Comparison of ENCODE assay signal across 22 mouse cellular contexts in the genomic region with DNA sequence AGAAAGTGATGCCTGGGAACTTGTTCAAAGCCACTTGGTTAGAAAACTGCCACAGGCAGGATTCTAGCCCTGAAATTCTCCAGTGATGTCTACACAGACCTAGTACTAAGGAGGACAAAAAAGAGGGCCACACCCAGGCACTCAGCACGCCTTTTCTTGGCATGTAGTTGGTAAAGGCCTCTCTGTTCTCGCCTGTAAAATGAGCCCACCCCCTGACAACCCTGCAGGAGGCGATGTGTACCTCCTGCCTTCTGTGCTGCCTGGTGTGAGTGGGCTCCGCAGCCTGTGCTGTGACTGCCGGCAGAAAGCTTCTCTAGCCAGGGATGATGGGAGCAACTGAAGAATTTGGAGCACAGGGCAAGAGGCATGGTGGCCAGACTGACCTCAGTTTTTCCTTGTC. TPM values are rescaled to one million over a fixed set of nuclear protein-coding genes. Genes with fewer than 3 reads are reported as not detected.
DNase-seq lines count a peak whose midpoint lies in the region; ATAC-seq and TF ChIP-seq lines count a peak whose summit lies in the region.
"Had no signal": no experiment of that assay in that cellular context is flagged by ENCODE, and none has a peak within 500 bp of the region (broad histone marks: within the 10 kb centered on the region; RNA-seq: fewer than 3 reads in every experiment).

No protein-coding gene starts in this region.

- ATAC-seq in heart, embryonic 11.5 days (replicated peaks; ENCODE audit: insufficient number of reproducible peaks, low FRiP score, low TSS enrichment) = no peak
- no peak for ATAC-seq in liver, embryonic 15.5 days (ENCODE audit: insufficient read depth)
- ATAC-seq in liver, embryonic 11.5 days (replicated peaks; ENCODE audit: low FRiP score) = no peak
- ATAC-seq in inflammation-experienced regulatory T-cells, adult 6 months = no peak
- ATAC-seq: intestine, postnatal 0 days; midbrain, embryonic 15.5 days had no signal

- H3K27ac ChIP-seq in heart, embryonic 11.5 days (ENCODE audit: low read depth, low read length) = no peak overlapping the region
- H3K27ac ChIP-seq in heart, adult 2 months = no peak overlapping the region
- no peak overlapping the region for H3K27ac ChIP-seq in liver, embryonic 15.5 days (replicated peaks)
- no peak overlapping the region for H3K27ac ChIP-seq in liver, embryonic 11.5 days (ENCODE audit: low read depth, low read length)
- H3K27ac ChIP-seq: embryonic facial prominence, embryonic 12.5 days; forebrain, embryonic 12.5 days; hindbrain, embryonic 12.5 days; lung, embryonic 15.5 days; midbrain, embryonic 15.5 days had no signal

- no peak overlapping the region for H3K4me3 ChIP-seq in heart, embryonic 11.5 days (ENCODE audit: low read depth, low read length)
- H3K4me3 ChIP-seq in heart, adult 2 months = no peak overlapping the region
- peak overlapping the region; percentile 52 for H3K4me3 ChIP-seq in liver, embryonic 15.5 days (replicated peaks)
- H3K4me3 ChIP-seq in liver, embryonic 11.5 days (ENCODE audit: low read depth, low read length) = no peak overlapping the region
- H3K4me3 ChIP-seq: embryonic facial prominence, embryonic 12.5 days; forebrain, embryonic 12.5 days; hindbrain, embryonic 12.5 days; lung, embryonic 15.5 days; midbrain, embryonic 15.5 days had no signal

- no peak for TF ChIP-seq POLR2A in heart, adult 2 months (IDR thresholded peaks at IDR 0.05; ENCODE audit: insufficient read depth, low read depth, low read length)

- no peaks in the 10 kb centered on the region for H3K36me3 ChIP-seq in heart, embryonic 11.5 days (ENCODE audit: control insufficient read depth, insufficient read depth, low read length)
- no peaks in the 10 kb centered on the region for H3K36me3 ChIP-seq in heart, adult 2 months (ENCODE audit: control insufficient read depth, insufficient read depth, low read length)
- no peaks in the 10 kb centered on the region for H3K36me3 ChIP-seq in liver, embryonic 15.5 days (replicated peaks)
- H3K36me3 ChIP-seq in liver, embryonic 11.5 days (ENCODE audit: control insufficient read depth, insufficient read depth, low read length) = no peaks in the 10 kb centered on the region
- H3K36me3 ChIP-seq: embryonic facial prominence, embryonic 12.5 days; forebrain, embryonic 12.5 days; hindbrain, embryonic 12.5 days; lung, embryonic 15.5 days; midbrain, embryonic 15.5 days had no signal

- H3K4me2 ChIP-seq in heart, embryonic 11.5 days = no peak overlapping the region
- H3K4me2 ChIP-seq in liver, embryonic 15.5 days = peak overlapping the region; percentile 55
- no peak overlapping the region for H3K4me2 ChIP-seq in liver, embryonic 11.5 days
- H3K4me2 ChIP-seq: embryonic facial prominence, embryonic 12.5 days; forebrain, embryonic 12.5 days; hindbrain, embryonic 12.5 days; lung, embryonic 15.5 days; midbrain, embryonic 15.5 days had no signal

- no peaks in the 10 kb centered on the region for H3K79me2 ChIP-seq in heart, adult 2 months (replicated peaks; ENCODE audit: control insufficient read depth, insufficient read depth, low read length)

- WGBS in heart, embryonic 11.5 days (ENCODE audit: insufficient replicate concordance) = 61% methylated on average over 5 of the region's 5 CpGs
- 57% methylated on average over 5 of the region's 5 CpGs for WGBS in heart, adult 2 months
- 64% methylated on average over 5 of the region's 5 CpGs for WGBS in liver, embryonic 15.5 days (ENCODE audit: insufficient replicate concordance)
- WGBS in liver, embryonic 11.5 days = 68% methylated on average over 5 of the region's 5 CpGs

- H3K4me1 ChIP-seq in heart, embryonic 11.5 days (ENCODE audit: control insufficient read depth, insufficient read depth, low read length) = peaks cover 9% of the 10 kb centered on the region
- H3K4me1 ChIP-seq in heart, adult 2 months (ENCODE audit: control insufficient read depth, insufficient read depth, low read length) = peaks cover 7% of the 10 kb centered on the region
- peaks cover 14% of the 10 kb centered on the region for H3K4me1 ChIP-seq in liver, embryonic 15.5 days (replicated peaks)
- peaks cover 9% of the 10 kb centered on the region for H3K4me1 ChIP-seq in liver, embryonic 11.5 days (replicated peaks; ENCODE audit: control insufficient read depth, insufficient read depth, low read length)
- H3K4me1 ChIP-seq: midbrain, embryonic 15.5 days had no signal

- no peak for TF ChIP-seq CTCF in heart, adult 2 months (IDR thresholded peaks at IDR 0.05)

- intact Hi-C loops in heart, adult 2 months (cut with DNase I) = no loop called here

- peak overlapping the region; percentile 46; the same call in 1 of the 2 replicates for H3K9ac ChIP-seq in heart, embryonic 11.5 days (ENCODE audit: low read depth, low read length)
- H3K9ac ChIP-seq in heart, adult 2 months (ENCODE audit: low read depth, low read length) = no peak overlapping the region
- H3K9ac ChIP-seq in liver, embryonic 15.5 days = peak overlapping the region; percentile 21; the same call in 1 of the 2 replicates
- H3K9ac ChIP-seq in liver, embryonic 11.5 days (ENCODE audit: low read depth, low read length) = no peak overlapping the region
- H3K9ac ChIP-seq: embryonic facial prominence, embryonic 12.5 days; forebrain, embryonic 12.5 days; hindbrain, embryonic 12.5 days; lung, embryonic 15.5 days; midbrain, embryonic 15.5 days had no signal

- H3K9me3 ChIP-seq in heart, embryonic 11.5 days (replicated peaks; ENCODE audit: control insufficient read depth, low read length) = no peaks in the 10 kb centered on the region
- no peaks in the 10 kb centered on the region for H3K9me3 ChIP-seq in liver, embryonic 15.5 days (replicated peaks)
- no peaks in the 10 kb centered on the region for H3K9me3 ChIP-seq in liver, embryonic 11.5 days (ENCODE audit: control insufficient read depth, low read length)
- H3K9me3 ChIP-seq: embryonic facial prominence, embryonic 12.5 days; hindbrain, embryonic 12.5 days; lung, embryonic 15.5 days; midbrain, embryonic 15.5 days had no signal

- DNase-seq in heart, adult 2 months = no peak
- no peak for DNase-seq in liver, embryonic 11.5 days (ENCODE audit: low spot score)
- DNase-seq in ZHBTc4 (ENCODE audit: low read depth, low spot score) = peak; percentile 82
- DNase-seq in layer of hippocampus, postnatal 36 days = peak; percentile 52 to 60
- DNase-seq in cerebellum, adult 8-10 months = no peak
- DNase-seq: cerebellum, postnatal 10 days; gastrocnemius, postnatal 25 days; retina, postnatal 1 day; thymus, postnatal 14 days had no signal

- TF ChIP-seq EP300 in heart, adult 2 months (IDR thresholded peaks at IDR 0.05; ENCODE audit: insufficient read depth, low read depth, low read length) = no peak

- no peaks in the 10 kb centered on the region for H3K27me3 ChIP-seq in heart, embryonic 11.5 days (ENCODE audit: control insufficient read depth, insufficient read depth, low read length)
- no peaks in the 10 kb centered on the region for H3K27me3 ChIP-seq in heart, adult 2 months (ENCODE audit: control insufficient read depth, insufficient read depth, low read length)
- H3K27me3 ChIP-seq in liver, embryonic 15.5 days = no peaks in the 10 kb centered on the region
- H3K27me3 ChIP-seq in liver, embryonic 11.5 days (replicated peaks; ENCODE audit: control insufficient read depth, insufficient read depth, low read length) = no peaks in the 10 kb centered on the region
- H3K27me3 ChIP-seq: embryonic facial prominence, embryonic 12.5 days; forebrain, embryonic 12.5 days; hindbrain, embryonic 12.5 days; lung, embryonic 15.5 days; midbrain, embryonic 15.5 days had no signal

RNA-seq across cellular contexts. Expression of a gene that starts 2.0 kb away (rescaled TPM):
- 9.2 and 10.1 TPM in 2 replicates for polyA plus RNA-seq in heart, embryonic 11.5 days (2014; fragmentation: Nextera tagmentation; extraction: Ambion mirVana)
- total RNA-seq in heart, adult 2 months (2021) = 1 to 10 TPM; 5.0 to 6.4 TPM
- polyA plus RNA-seq in heart, adult 2 months (2012; rRNA removed) = 22.4 and 27.1 TPM in 2 replicates
- polyA plus RNA-seq in liver, embryonic 15.5 days (2015; fragmentation: Nextera tagmentation; extraction: Ambion mirVana) = 50.6 and 56.8 TPM in 2 replicates
- polyA plus RNA-seq in liver, embryonic 11.5 days (2014; fragmentation: Nextera tagmentation; extraction: Ambion mirVana) = 12.9 and 13.7 TPM in 2 replicates
- total RNA-seq in layer of hippocampus, postnatal 36 days (2021) = 1 to 10 TPM in 1 of 2 experiments, under 1 TPM in 1; 1.00 to 3.9 TPM
- 1 to 10 TPM in 1 of 3 experiments, not detected in 2; 1.0 TPM for polyA plus RNA-seq in inflammation-experienced regulatory T-cells, adult 6 months (2017; shearing (Covaris generic))

RNA-seq across cellular contexts. Expression of a gene that starts 50.4 kb away (rescaled TPM):
- not detected in 2 replicates for polyA plus RNA-seq in heart, embryonic 11.5 days (2014; fragmentation: Nextera tagmentation; extraction: Ambion mirVana)
- total RNA-seq in heart, adult 2 months (2021) = under 1 TPM in 1 of 2 experiments, not detected in 1; 0.13 TPM
- not detected in 2 replicates for polyA plus RNA-seq in heart, adult 2 months (2012; rRNA removed)
- not detected in 2 replicates for polyA plus RNA-seq in liver, embryonic 15.5 days (2015; fragmentation: Nextera tagmentation; extraction: Ambion mirVana)
- not detected in 2 replicates for polyA plus RNA-seq in liver, embryonic 11.5 days (2014; fragmentation: Nextera tagmentation; extraction: Ambion mirVana)
- not detected for total RNA-seq in layer of hippocampus, postnatal 36 days (2021)
- polyA plus RNA-seq in inflammation-experienced regulatory T-cells, adult 6 months (2017; shearing (Covaris generic)) = not detected
- total RNA-seq: gastrocnemius, postnatal 25 days had no signal
- polyA plus RNA-seq: brain, embryonic 14.5 days; embryonic facial prominence, embryonic 12.5 days; forebrain, embryonic 12.5 days; heart, embryonic 14.5 days; hindbrain, embryonic 12.5 days; intestine, postnatal 0 days; large intestine, adult 2 months; lung, embryonic 15.5 days; midbrain, embryonic 15.5 days; neural tube, embryonic 11.5 days had no signal

Comparison
In these comparisons a context has a peak if more than half of its experiments do, and no peak if none do; other contexts are left out.
1. H3K9ac ChIP-seq: peak in heart, embryonic 11.5 days (single experiment) and liver, embryonic 15.5 days (single experiment); none in heart, adult 2 months (single experiment) and liver, embryonic 11.5 days (single experiment).
2. DNase-seq: peak in ZHBTc4 (single experiment) and layer of hippocampus, postnatal 36 days (2 of 2); none in heart, adult 2 months (0 of 2), liver, embryonic 11.5 days (single experiment) and cerebellum, adult 8-10 months (single experiment).